Mouse (Mus musculus) heart, postnatal 25 days (tissue): ENCODE measurements around the gene Mrgprx2. TPM values are rescaled to one million over a fixed set of nuclear protein-coding genes. Genes with fewer than 3 reads are reported as not detected.
"Not testable (repeated sequence)": the region's sequence is repeated elsewhere in the genome, so short reads cannot be mapped to it uniquely, and the experiment has no call there.

ENCODE experiments used
- DNase-seq: peaks from one replicate; pipeline ENCODE4 v3.0.0; 2022; ENCODE audit warnings: low spot score
- intact Hi-C: fragments of 180-260 bp; cut with DNase I; formaldehyde crosslinking; loops from one replicate; pipeline ENCODE4 v1.15.1; 2025
- total RNA-seq, 2 experiments: library from RNA; stranded (reverse); gene quantifications; 2 replicates each; pipeline ENCODE4 v1.2.3; 2021

Gene Mrgprx2
- not detected for total RNA-seq

- no peak for DNase-seq
- intact Hi-C loops, result no loop called here
These were observed at the start of gene Mrgprx2 for GRCm38 (mm10) chr7:48499221-48499620. Mrgprx2 (minus strand) TSS chr7:48499321.

DNA sequence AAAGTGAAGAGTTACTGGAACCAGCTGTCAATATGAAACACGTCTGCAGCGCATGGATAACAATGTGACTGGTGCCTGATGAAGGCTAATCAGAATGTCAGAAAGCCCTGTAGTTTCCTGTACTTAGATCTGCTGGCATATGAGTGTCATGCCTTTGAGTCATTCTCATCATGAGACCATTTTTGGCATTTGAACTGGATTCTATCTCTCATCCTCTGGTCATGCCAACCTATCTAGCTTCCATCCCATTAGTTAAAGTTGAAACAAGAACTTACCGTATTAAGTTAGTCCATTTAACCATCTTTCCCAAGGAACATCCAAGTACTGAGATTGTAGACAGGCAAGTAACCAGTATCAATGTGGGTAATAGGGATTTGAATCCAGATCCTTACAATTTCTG is 42.9 kb downstream of the Mrgprx2 start, which contains the start of gene Mrgprb1:
Gene Mrgprb1, minus strand, starts transcription at position 101 of the 400 bp plus-strand sequence.
- DNase-seq, result no peak
- intact Hi-C loops, result no loop called here

DNA sequence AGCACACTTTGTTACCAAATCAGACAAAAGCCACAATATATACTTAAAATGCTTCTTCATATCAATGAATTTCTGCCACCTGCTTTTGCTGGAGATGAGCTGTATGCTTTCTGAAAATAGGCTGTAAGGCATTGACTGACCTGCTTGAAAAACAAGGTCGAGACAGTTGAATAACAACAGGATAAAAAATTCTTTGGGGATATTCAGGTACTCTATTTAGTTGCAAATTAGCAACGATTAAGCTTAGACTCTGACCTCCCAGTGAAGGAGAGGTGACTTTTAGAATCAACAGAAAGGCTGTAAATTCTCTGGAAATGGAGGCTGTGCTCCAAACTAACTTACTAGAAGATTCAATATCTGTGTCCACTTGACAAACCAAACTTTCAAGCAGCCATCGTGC is 62.5 kb downstream of the Mrgprx2 start:
- DNase-seq, result no peak
- intact Hi-C loops, result no loop called here

GRCm38 (mm10) chr7:48435936-48436335 is 63.2 kb downstream of the Mrgprx2 start:
- DNase-seq, intact Hi-C loops: not testable (repeated sequence)

Other genes with a start within 250 kb of the Mrgprx2 start
- not detected for gene Mrgprb8, start 110.8 kb downstream of the Mrgprx2 start, total RNA-seq
- under 1 TPM; 0.06 to 0.10 TPM for gene Mrgprb1, start 43.0 kb downstream of the Mrgprx2 start, total RNA-seq
- gene Mrgprb2, start 58.8 kb upstream of the Mrgprx2 start, total RNA-seq, result not detected
- not detected for gene Mrgprb3, start 144.5 kb upstream of the Mrgprx2 start, total RNA-seq